Mouse (Mus musculus) splenic B cell, adult 2 months (primary cell): ENCODE results near the gene Dnmbp.
A peak's percentile ranks its signal among the peaks of the same experiment; 100 is the strongest.

Experiments used
- DNase-seq: peaks from one replicate; pipeline ENCODE4 v3.0.0-alpha.2; 2011; ENCODE audit warnings: low read depth, low spot score
- H3K27me3 ChIP-seq: 2 replicates; pipeline ENCODE4 v1.6.1; 2012; ENCODE audit warnings: mild to moderate bottlenecking, low read length, moderate library complexity, mixed read lengths; ENCODE audit not compliant: control insufficient read depth, poor library complexity, insufficient read depth, severe bottlenecking
- H3K36me3 ChIP-seq: 2 replicates; pipeline ENCODE4 v1.6.1; 2012; ENCODE audit warnings: mild to moderate bottlenecking, low read length, moderate library complexity, mixed read lengths; ENCODE audit not compliant: control insufficient read depth, poor library complexity, insufficient read depth, severe bottlenecking

Dnmbp gene

GRCm38 (mm10) chr19:43884668-43885498, 55.1 kb downstream of the Dnmbp start:
- Histone ChIP-seq H3K27me3 (peaks cover 2% of the 10 kb centered on the region; the same call in 1 of the 2 replicates), H3K36me3 (no peaks in the 10 kb centered on the region)
- peak; percentile 8 for DNase-seq

- peaks cover 2% of the 10 kb centered on the region; the same call in 1 of the 2 replicates for H3K27me3 ChIP-seq
- no peaks in the 10 kb centered on the region for H3K36me3 ChIP-seq
- DNase-seq = no peak
Observed at GRCm38 (mm10) chr19:43882895-43883573, 57.0 kb downstream of the Dnmbp start.

- DNase-seq = peak; percentile 20
- no peaks in the 10 kb centered on the region for H3K36me3 ChIP-seq
- H3K27me3 ChIP-seq = peaks cover 2% of the 10 kb centered on the region; the same call in 1 of the 2 replicates
Observed at GRCm38 (mm10) chr19:43881615-43882014, 58.4 kb downstream of the Dnmbp start.

GRCm38 (mm10) chr19:43880420-43880819, 59.6 kb downstream of the Dnmbp start:
- Histone ChIP-seq H3K27me3 (peaks cover 2% of the 10 kb centered on the region; the same call in 1 of the 2 replicates), H3K36me3 (no peaks in the 10 kb centered on the region)
- no peak for DNase-seq

GRCm38 (mm10) chr19:43879401-43880212, 60.4 kb downstream of the Dnmbp start:
- DNase-seq = peak; percentile 5
- Histone ChIP-seq H3K27me3 (peaks cover 2% of the 10 kb centered on the region; the same call in 1 of the 2 replicates), H3K36me3 (no peaks in the 10 kb centered on the region)

GRCm38 (mm10) chr19:43878111-43879092, 61.6 kb downstream of the Dnmbp start:
- Histone ChIP-seq H3K36me3 (no peaks in the 10 kb centered on the region), H3K27me3 (peaks cover 2% of the 10 kb centered on the region; the same call in 1 of the 2 replicates)
- no peak for DNase-seq

- DNase-seq = no peak
- Histone ChIP-seq H3K36me3 (no peaks in the 10 kb centered on the region), H3K27me3 (peaks cover 2% of the 10 kb centered on the region; the same call in 1 of the 2 replicates)
Observed at GRCm38 (mm10) chr19:43877364-43877763, 62.6 kb downstream of the Dnmbp start.

GRCm38 (mm10) chr19:43875996-43876395, 64.0 kb downstream of the Dnmbp start:
- DNase-seq = no peak
- peaks cover 2% of the 10 kb centered on the region; the same call in 1 of the 2 replicates for H3K27me3 ChIP-seq
- H3K36me3 ChIP-seq = no peaks in the 10 kb centered on the region

- Histone ChIP-seq H3K27me3 (no peaks in the 10 kb centered on the region), H3K36me3 (no peaks in the 10 kb centered on the region; the same call in 1 of the 2 replicates)
- DNase-seq = no peak
Observed at GRCm38 (mm10) chr19:43874351-43874750, 65.6 kb downstream of the Dnmbp start.

- peaks cover 2% of the 10 kb centered on the region; the same call in 1 of the 2 replicates for H3K36me3 ChIP-seq
- no peaks in the 10 kb centered on the region for H3K27me3 ChIP-seq
- DNase-seq = no peak
Observed at GRCm38 (mm10) chr19:43870418-43870817, 69.6 kb downstream of the Dnmbp start.

- Histone ChIP-seq H3K36me3 (0 out of 2 replicates have a peak, but pooled peaks cover 3% of the 10 kb centered on the region), H3K27me3 (no peaks in the 10 kb centered on the region)
- DNase-seq = no peak
Observed at GRCm38 (mm10) chr19:43857347-43857746, 82.6 kb downstream of the Dnmbp start.

GRCm38 (mm10) chr19:43852837-43853545, 87.0 kb downstream of the Dnmbp start:
- H3K36me3 ChIP-seq = 0 out of 2 replicates have a peak, but pooled peaks cover 1% of the 10 kb centered on the region
- no peaks in the 10 kb centered on the region for H3K27me3 ChIP-seq
- DNase-seq = peak; percentile 10

- no peaks in the 10 kb centered on the region for H3K27me3 ChIP-seq
- 0 out of 2 replicates have a peak, but pooled peaks cover 1% of the 10 kb centered on the region for H3K36me3 ChIP-seq
- peak; percentile 58 for DNase-seq
Observed at GRCm38 (mm10) chr19:43851996-43852630, 87.9 kb downstream of the Dnmbp start.
